Mouse (Mus musculus) stomach, embryonic 16.5 days (tissue): ENCODE data around the gene Myo1e. TPM values are rescaled to one million over a fixed set of nuclear protein-coding genes. Genes with fewer than 3 reads are reported as not detected.

Experiments
- ATAC-seq: fragments of 200-750 bp; cut with Nextera tagmentation; 2 replicates; pipeline ENCODE4 v1.8.0; 2017; ENCODE audit warnings: moderate number of reproducible peaks, moderate TSS enrichment; ENCODE audit not compliant: insufficient read depth, low FRiP score
- H3K27ac ChIP-seq: fragments of 300-500 bp; sonication (generic); 2 replicates; pipeline ENCODE4 v1.5.1; 2014; ENCODE audit warnings: low read length
- H3K27me3 ChIP-seq: fragments of 300-500 bp; sonication (generic); 2 replicates; pipeline ENCODE4 v1.6.1; 2014; ENCODE audit warnings: low read length, control low read depth, mixed read lengths; ENCODE audit not compliant: control insufficient read depth, insufficient read depth
- H3K36me3 ChIP-seq: fragments of 300-500 bp; sonication (generic); 2 replicates; pipeline ENCODE4 v1.6.1; 2014; ENCODE audit warnings: low read length; ENCODE audit not compliant: control insufficient read depth, insufficient read depth
- H3K4me1 ChIP-seq: fragments of 300-500 bp; sonication (generic); 2 replicates; pipeline ENCODE4 v1.6.1; 2014; ENCODE audit warnings: low read length, control low read depth, mixed read lengths; ENCODE audit not compliant: control insufficient read depth, insufficient read depth
- H3K4me2 ChIP-seq: fragments of 300-500 bp; sonication (generic); 2 replicates; pipeline ENCODE4 v1.6.1; 2014; ENCODE audit warnings: low read depth, low read length, mixed read lengths
- H3K4me3 ChIP-seq: fragments of 300-500 bp; sonication (generic); replicated peaks from 2 replicates; pipeline ENCODE4 v1.5.1; 2014; ENCODE audit warnings: mild to moderate bottlenecking, low read length
- H3K9ac ChIP-seq: fragments of 300-500 bp; sonication (generic); 2 replicates; pipeline ENCODE4 v1.6.1; 2014; ENCODE audit warnings: low read length
- H3K9me3 ChIP-seq: fragments of 300-500 bp; sonication (generic); replicated peaks from 2 replicates; pipeline ENCODE4 v1.6.1; 2016; ENCODE audit warnings: low read length, control low read depth; ENCODE audit not compliant: control insufficient read depth
- WGBS: fragments of 180-500 bp; shearing (Covaris S2); extraction: QIAGEN DNeasy Blood & Tissue Kit; methylation state at CpG from one replicate; pipeline ENCODE4 v1.1.7; 2014; 5-methylcytosine and 5-hydroxymethylcytosine counted together
- polyA plus RNA-seq: library from polyadenylated mRNA; unstranded; fragments of >200 nt; fragmentation: Nextera tagmentation; extraction: Ambion mirVana; gene quantifications from 2 replicates; pipeline ENCODE4 v1.2.1, GENCODE M21; 2015

Myo1e gene
- polyA plus RNA-seq, 1 experiment from 2014 or later: 34.3 TPM

GRCm38 (mm10) chr9:70244115-70244514 lies 37.0 kb downstream of the Myo1e start:
- WGBS: 66% methylated on average over 7 of the region's 7 CpGs
- peaks cover 41% of the 10 kb centered on the region for H3K4me1 ChIP-seq
- no peak for ATAC-seq

GRCm38 (mm10) chr9:70245040-70245439 lies 37.9 kb downstream of the Myo1e start:
- Histone ChIP-seq H3K9ac (no peak overlapping the region), H3K36me3 (no peaks in the 10 kb centered on the region), H3K27me3 (no peaks in the 10 kb centered on the region), H3K27ac (no peak overlapping the region), H3K9me3 (no peaks in the 10 kb centered on the region), H3K4me3 (no peak overlapping the region), H3K4me1 (peaks cover 41% of the 10 kb centered on the region), H3K4me2 (no peak overlapping the region)
- WGBS: 76% methylated on average over 9 of the region's 9 CpGs
- no peak for ATAC-seq

More at GRCm38 (mm10) chr9:70244115-70244514, 37.0 kb downstream of the Myo1e start:
- no peaks in the 10 kb centered on the region for H3K9me3 ChIP-seq
- no peak overlapping the region for H3K9ac ChIP-seq
- no peak overlapping the region for H3K4me3 ChIP-seq
- no peak overlapping the region for H3K27ac ChIP-seq
- H3K36me3 ChIP-seq: no peaks in the 10 kb centered on the region
- H3K27me3 ChIP-seq: no peaks in the 10 kb centered on the region
- no peak overlapping the region for H3K4me2 ChIP-seq

- H3K9ac ChIP-seq: no peak overlapping the region
- no peaks in the 10 kb centered on the region for H3K9me3 ChIP-seq
- peaks cover 29% of the 10 kb centered on the region for H3K4me1 ChIP-seq
- H3K36me3 ChIP-seq: no peaks in the 10 kb centered on the region
- no peak overlapping the region for H3K4me3 ChIP-seq
- H3K27ac ChIP-seq: no peak overlapping the region
- no peak for ATAC-seq
- no peak overlapping the region for H3K4me2 ChIP-seq
- H3K27me3 ChIP-seq: no peaks in the 10 kb centered on the region
- 59% methylated on average over 10 of the region's 10 CpGs for WGBS
Measured at GRCm38 (mm10) chr9:70246427-70246826, 39.3 kb downstream of the Myo1e start.

- no peaks in the 10 kb centered on the region for H3K9me3 ChIP-seq
- peaks cover 18% of the 10 kb centered on the region for H3K4me1 ChIP-seq
- no peak overlapping the region for H3K27ac ChIP-seq
- ATAC-seq: no peak
- no peak overlapping the region for H3K4me3 ChIP-seq
- no peak overlapping the region for H3K4me2 ChIP-seq
- no peaks in the 10 kb centered on the region for H3K36me3 ChIP-seq
- H3K9ac ChIP-seq: no peak overlapping the region
- H3K27me3 ChIP-seq: no peaks in the 10 kb centered on the region
- 87% methylated on average over 6 of the region's 6 CpGs for WGBS
Measured at GRCm38 (mm10) chr9:70248046-70248445, 40.9 kb downstream of the Myo1e start.

- no peaks in the 10 kb centered on the region for H3K9me3 ChIP-seq
- H3K9ac ChIP-seq: no peak overlapping the region
- H3K4me1 ChIP-seq: peaks cover 10% of the 10 kb centered on the region
- no peaks in the 10 kb centered on the region for H3K36me3 ChIP-seq
- H3K4me2 ChIP-seq: no peak overlapping the region
- no peak overlapping the region for H3K27ac ChIP-seq
- H3K4me3 ChIP-seq: no peak overlapping the region
- WGBS: 77% methylated on average over 4 of the region's 4 CpGs
- no peaks in the 10 kb centered on the region for H3K27me3 ChIP-seq
- ATAC-seq: peak; percentile 43; the same call in 1 of the 2 replicates
Measured at GRCm38 (mm10) chr9:70248826-70249225, 41.7 kb downstream of the Myo1e start.

- Histone ChIP-seq H3K4me3 (no peak overlapping the region), H3K9ac (no peak overlapping the region), H3K4me1 (peaks cover 3% of the 10 kb centered on the region; the same call in 1 of the 2 replicates), H3K9me3 (no peaks in the 10 kb centered on the region), H3K4me2 (no peak overlapping the region), H3K27me3 (no peaks in the 10 kb centered on the region), H3K36me3 (no peaks in the 10 kb centered on the region), H3K27ac (no peak overlapping the region)
- WGBS: 61% methylated on average over 12 of the region's 12 CpGs
- no peak for ATAC-seq
Measured at GRCm38 (mm10) chr9:70249881-70250681, 42.9 kb downstream of the Myo1e start.

- Histone ChIP-seq H3K9me3 (no peaks in the 10 kb centered on the region), H3K36me3 (no peaks in the 10 kb centered on the region), H3K27ac (no peak overlapping the region), H3K9ac (no peak overlapping the region), H3K4me3 (no peak overlapping the region), H3K4me2 (no peak overlapping the region), H3K4me1 (peaks cover 3% of the 10 kb centered on the region; the same call in 1 of the 2 replicates), H3K27me3 (no peaks in the 10 kb centered on the region)
- ATAC-seq: no peak
- 85% methylated on average over 10 of the region's 10 CpGs for WGBS
Measured at GRCm38 (mm10) chr9:70251441-70251985, 44.4 kb downstream of the Myo1e start.

GRCm38 (mm10) chr9:70253016-70253415 lies 45.9 kb downstream of the Myo1e start:
- Histone ChIP-seq H3K4me3 (no peak overlapping the region), H3K9ac (no peak overlapping the region), H3K27ac (no peak overlapping the region), H3K4me2 (no peak overlapping the region), H3K4me1 (peaks cover 13% of the 10 kb centered on the region), H3K9me3 (no peaks in the 10 kb centered on the region), H3K27me3 (no peaks in the 10 kb centered on the region), H3K36me3 (no peaks in the 10 kb centered on the region)
- ATAC-seq: no peak
- WGBS: 78% methylated on average over 1 of the region's 1 CpGs

- 67% methylated on average over 4 of the region's 4 CpGs for WGBS
- Histone ChIP-seq H3K36me3 (no peaks in the 10 kb centered on the region), H3K9me3 (no peaks in the 10 kb centered on the region), H3K4me2 (no peak overlapping the region), H3K27me3 (no peaks in the 10 kb centered on the region), H3K9ac (no peak overlapping the region), H3K4me1 (peaks cover 31% of the 10 kb centered on the region), H3K4me3 (no peak overlapping the region), H3K27ac (no peak overlapping the region)
- no peak for ATAC-seq
Measured at GRCm38 (mm10) chr9:70255005-70255404, 47.9 kb downstream of the Myo1e start.
